Mouse (Mus musculus) kidney, postnatal 14 days (tissue): ENCODE measurements around the gene Proca1.

Source experiments
- DNase-seq: peaks from one replicate; pipeline ENCODE4 v3.0.0; 2022; ENCODE audit warnings: mixed read lengths

The Proca1 gene

GRCm38 (mm10) chr11:78166640-78167039 is 26.6 kb upstream of the Proca1 start:
- no peak for DNase-seq

DNA sequence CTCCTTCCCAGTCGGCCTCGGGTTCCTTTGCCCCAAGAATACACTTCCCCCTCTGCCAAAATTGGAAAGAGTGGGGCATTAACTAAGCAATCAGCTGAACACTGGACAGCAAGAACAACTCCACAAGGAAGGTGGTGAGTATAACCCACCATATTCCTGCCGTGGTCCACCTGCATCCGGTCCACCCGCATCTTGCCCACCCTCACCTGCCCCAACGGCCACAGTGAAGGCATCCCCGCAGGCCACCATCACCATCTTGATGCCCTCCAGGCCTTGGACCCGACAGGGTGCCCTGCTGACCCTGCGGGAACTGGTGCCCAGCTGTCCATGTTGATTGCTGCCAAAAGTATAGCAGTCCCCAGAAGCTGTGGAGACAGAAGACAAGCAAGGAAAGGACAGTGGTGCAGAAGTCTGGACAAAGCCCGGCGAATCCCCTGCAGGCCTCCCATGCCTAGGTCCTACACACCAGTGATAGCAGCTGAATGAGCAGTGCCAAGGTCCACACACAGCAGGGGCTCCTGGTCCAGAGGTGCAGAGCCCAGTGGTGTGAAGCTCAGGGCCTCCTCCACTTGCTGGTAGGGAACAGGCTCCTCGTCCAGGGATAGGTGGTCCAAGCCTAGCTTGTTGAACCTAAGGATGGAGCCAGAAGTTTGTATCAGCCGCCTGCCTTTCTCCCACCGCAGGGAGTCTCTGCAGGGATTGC is 25.8 kb upstream of the Proca1 start:
- no peak for DNase-seq

- no peak for DNase-seq
Measured at GRCm38 (mm10) chr11:78168541-78169468, 24.4 kb upstream of the Proca1 start.

GRCm38 (mm10) chr11:78170306-78170705 is 22.9 kb upstream of the Proca1 start:
- DNase-seq, result peak; percentile 56

- no peak for DNase-seq
Measured at GRCm38 (mm10) chr11:78171328-78171727, 21.9 kb upstream of the Proca1 start.

GRCm38 (mm10) chr11:78172034-78172747 is 21.0 kb upstream of the Proca1 start:
- no peak for DNase-seq

DNA sequence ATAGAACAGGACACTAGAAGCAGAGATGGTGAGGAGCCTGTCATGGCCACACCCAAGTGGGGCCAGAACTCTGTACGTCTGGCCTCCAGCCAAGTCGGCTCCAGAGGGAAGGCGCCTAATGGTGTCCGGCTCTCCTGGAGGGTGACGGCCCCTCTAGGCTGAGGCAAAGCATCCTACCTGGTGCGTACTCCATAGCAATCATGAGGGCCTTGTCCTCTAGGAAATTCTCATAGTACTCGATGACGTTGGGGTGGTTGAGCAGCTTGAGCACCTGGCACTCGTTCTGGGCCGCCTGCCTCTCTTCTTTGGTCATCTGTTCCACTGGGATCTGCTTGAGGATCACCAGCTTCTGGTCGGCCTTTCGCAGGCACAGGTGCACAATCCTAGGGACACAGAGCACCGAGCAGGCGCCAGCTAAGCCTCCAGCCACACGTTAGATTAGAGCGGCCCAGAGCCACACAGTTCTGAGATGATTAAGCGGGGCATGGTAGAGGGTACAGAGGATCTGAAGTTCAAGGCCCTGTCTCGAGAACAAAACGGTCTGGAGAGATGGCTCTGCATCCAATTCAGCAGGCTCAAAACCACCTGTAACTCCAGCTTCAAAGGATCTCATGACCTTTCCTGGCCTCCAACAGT is 20.3 kb upstream of the Proca1 start:
- no peak for DNase-seq

- no peak for DNase-seq
Measured at GRCm38 (mm10) chr11:78174506-78174905, 18.7 kb upstream of the Proca1 start.

GRCm38 (mm10) chr11:78175771-78176401 is 17.3 kb upstream of the Proca1 start:
- DNase-seq, result no peak

GRCm38 (mm10) chr11:78176402-78176862 is 16.8 kb upstream of the Proca1 start, which contains the start of the genes Nek8 and Tlcd1:
Nek8 (minus strand) TSS chr11:78176675.
Tlcd1 (plus strand) TSS chr11:78176711.
- peak; percentile 97 for DNase-seq

- no peak for DNase-seq
Measured at GRCm38 (mm10) chr11:78176905-78177331, 16.3 kb upstream of the Proca1 start.

GRCm38 (mm10) chr11:78177437-78177836 is 15.8 kb upstream of the Proca1 start:
- DNase-seq, result peak; percentile 89

DNA sequence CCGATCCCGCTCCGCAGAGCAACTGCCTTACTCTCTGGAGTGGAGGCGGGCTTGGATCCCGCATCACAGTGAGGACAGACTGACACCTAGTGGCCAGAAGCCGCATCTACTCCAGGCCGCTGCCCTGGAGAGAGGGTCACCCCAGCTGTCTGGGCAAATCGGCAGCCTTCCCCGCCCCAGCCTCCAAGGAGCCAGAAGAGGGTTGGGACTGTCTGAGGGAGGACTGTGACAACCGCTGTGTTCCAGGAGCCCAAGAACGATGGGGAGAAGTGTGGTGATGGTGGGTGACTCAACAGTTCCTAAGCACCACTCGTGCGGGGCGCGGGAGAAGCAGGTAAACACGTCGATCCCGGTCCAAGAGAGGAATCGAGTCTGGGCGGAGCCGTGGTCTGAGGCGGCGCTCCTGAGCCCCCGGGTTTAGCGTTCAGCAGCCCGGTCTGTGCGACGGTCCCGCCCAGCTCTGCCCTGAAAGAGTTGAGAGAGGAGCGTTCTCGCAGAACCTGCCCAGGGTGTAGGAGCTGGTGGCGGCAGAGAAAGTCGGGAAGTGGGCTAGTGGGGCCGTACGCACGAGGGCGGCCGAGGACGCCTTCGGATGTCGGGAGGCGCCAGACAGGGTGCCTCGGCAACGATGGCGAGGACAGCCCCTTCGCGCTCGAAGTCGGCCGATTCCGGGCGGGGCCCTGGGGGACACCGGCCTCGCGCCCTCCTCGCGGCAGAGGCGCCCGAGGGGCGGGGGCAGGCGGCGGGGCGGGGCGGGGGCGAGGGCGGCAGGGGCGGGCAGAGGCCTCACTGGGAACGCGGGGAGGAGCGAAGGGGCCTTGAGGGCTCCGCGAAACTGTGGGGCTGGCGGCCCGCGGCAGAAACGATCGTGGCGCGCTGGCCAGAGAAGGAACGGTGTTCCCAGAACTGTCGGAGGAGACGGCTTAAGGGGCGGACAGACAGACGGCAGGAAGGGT is 15.0 kb upstream of the Proca1 start:
- peak; percentile 98 for DNase-seq

DNA sequence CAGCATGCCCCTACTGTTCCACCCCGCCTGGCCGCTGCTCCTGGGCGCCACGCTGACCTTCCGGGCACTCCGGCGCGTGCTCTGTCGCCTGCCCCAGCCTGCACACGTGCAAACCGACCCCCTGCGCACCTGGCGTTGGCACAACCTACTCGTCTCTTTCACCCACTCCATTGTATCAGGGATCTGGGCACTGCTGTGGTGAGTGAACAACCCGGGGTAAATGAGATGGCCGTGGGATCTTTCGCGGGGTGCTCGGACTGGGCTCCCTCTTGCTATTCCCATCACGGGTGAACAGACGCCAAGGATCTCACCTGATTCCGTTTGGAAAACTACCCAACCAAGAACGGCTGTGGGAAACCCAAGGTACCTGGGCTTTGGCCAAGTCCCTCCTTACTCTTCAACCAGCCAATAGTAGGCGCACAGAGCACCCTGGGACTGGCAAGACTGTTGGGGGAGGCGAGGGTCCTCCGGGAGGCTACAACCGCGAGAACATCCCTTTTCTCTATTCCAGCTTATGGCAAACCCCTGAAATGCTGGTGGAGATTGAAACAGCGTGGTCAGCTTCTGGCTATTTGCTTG is 14.2 kb upstream of the Proca1 start:
- DNase-seq, result peak; percentile 90

GRCm38 (mm10) chr11:78179438-78179999 is 13.7 kb upstream of the Proca1 start:
- DNase-seq, result no peak

GRCm38 (mm10) chr11:78180081-78180761 is 13.0 kb upstream of the Proca1 start:
- DNase-seq, result no peak

GRCm38 (mm10) chr11:78181830-78182357 is 11.3 kb upstream of the Proca1 start:
- DNase-seq, result no peak

- DNase-seq, result no peak
Measured at GRCm38 (mm10) chr11:78182450-78182849, 10.7 kb upstream of the Proca1 start.
